Mouse (Mus musculus): ENCODE results near the gene Olfr65.

GRCm38 (mm10) chr7:103944137-103944536, 40.9 kb downstream of the Olfr65 start, which contains the start of gene Olfr633:
- no peak for TF ChIP-seq CTCF (IDR thresholded peaks at IDR 0.05; ENCODE audit: low read depth)
- TF ChIP-seq EP300 (IDR thresholded peaks at IDR 0.05; ENCODE audit: low read depth), result no peak
